Mouse (Mus musculus) liver, adult 10 weeks (tissue): ENCODE data around the gene Thpo. TPM values are rescaled to one million over a fixed set of nuclear protein-coding genes. Genes with fewer than 3 reads are reported as not detected.

Experiments
- polyA plus RNA-seq: library from polyadenylated mRNA; stranded (reverse); fragments of 350-450 nt; fragmentation: Illumina TruSeq; extraction: RNeasy Lipid Tissue Mini Kit (QIAGEN cat#74804); gene quantifications from one replicate; pipeline ENCODE4 v1.2.3, GENCODE M21; 2014; ENCODE audit warnings: low read depth, low replicate concordance

Gene Thpo
- 2.9 TPM for polyA plus RNA-seq

DNA sequence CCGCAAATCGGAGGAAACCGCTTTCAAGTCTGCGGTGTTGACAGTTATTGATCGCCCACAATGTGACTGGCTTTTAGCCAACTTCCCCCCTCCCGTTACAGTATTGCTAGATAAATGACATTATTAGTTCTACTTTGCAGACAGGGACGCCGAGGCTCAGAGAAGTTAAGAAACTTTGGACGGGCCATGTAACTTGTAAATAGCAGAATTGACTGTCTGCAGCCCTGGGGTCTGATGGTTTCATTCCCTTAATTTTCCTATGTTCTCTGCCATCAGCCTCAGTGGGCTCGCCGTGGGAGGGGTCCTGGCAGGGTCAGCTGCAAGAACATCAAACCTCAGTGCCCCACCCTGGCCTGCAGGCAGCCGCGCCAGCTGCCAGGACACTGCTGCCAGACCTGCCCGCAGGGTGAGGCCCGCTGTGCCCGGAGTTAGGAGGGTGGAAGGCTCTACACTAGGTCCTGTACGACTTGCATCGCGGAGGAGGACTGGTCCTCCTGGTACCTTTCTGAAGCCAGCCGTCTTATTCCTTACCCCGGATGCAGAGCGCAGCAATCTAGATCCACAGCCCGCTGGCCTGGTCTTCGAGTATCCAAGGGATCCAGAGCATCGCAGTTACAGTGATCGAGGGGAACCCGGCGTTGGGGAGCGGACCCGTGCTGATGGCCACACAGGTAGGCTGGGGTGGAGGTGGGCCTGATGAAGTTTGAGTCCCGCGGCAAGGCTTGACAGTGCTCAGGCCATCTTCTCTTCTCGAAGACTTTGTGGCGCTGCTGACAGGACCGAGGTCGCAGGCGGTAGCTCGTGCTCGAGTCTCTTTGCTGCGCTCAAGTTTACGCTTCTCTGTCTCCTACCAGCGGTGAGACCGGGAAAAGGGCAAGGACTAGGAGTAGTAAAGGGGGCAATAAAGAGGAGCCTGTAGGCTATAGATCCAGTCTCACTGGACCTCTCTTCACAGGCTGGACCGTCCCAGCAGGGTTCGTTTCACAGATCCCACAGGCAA, at the start of gene Thpo:
Thpo (minus strand) TSS at position 781 of the 1,000 bp plus-strand sequence.

GRCm38 (mm10) chr16:20732925-20733730, 1.2 kb downstream of the Thpo start, which contains the start of gene Chrd:
Chrd (plus strand) TSS chr16:20733127.

GRCm38 (mm10) chr16:20717181-20717977, 16.9 kb downstream of the Thpo start, which contains the start of the genes Polr2h and Clcn2:
Polr2h (plus strand) TSS chr16:20717665.
Clcn2 (minus strand) TSS chr16:20717746.

DNA sequence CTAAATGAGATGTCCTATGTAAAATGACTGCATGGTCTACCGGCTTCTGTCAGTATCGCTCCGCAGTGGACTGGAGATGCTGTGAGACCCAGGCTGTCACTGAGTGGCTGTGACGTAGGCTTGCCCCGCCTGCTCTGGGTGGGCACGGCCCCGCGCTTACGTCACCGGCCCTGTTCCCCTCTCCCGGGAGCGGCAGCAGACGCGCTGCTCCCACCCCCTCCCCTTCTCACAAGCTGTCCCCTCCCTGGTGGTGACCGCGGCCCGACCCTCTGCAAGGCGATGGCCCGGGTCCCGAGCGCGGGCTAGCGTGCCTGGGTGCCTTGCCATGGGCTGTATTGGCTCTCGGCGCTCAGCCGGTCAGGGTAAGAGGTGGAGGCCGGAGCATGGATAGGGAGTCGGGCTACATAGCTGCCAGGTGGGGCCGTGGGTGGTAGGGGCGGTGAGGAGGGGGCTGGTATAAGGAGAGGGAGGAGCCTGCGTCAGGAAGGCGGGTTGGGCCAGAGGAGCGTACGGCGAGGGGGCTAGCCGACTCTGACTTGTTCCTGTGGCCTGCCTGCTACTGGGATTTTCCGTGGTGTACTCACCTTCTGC, 41.1 kb downstream of the Thpo start, which contains the start of gene Fam131a:
Fam131a (plus strand) TSS at position 131 of the 591 bp plus-strand sequence.

Other genes with a start within 250 kb of the Thpo start
- gene Eif2b5, start 235.7 kb downstream of the Thpo start, polyA plus RNA-seq: 9.8 TPM
- 7.3 TPM for gene Dvl3, start 217.5 kb downstream of the Thpo start, polyA plus RNA-seq
- 86.1 TPM for gene Ap2m1, start 199.0 kb downstream of the Thpo start, polyA plus RNA-seq
- gene Abcf3, start 185.9 kb downstream of the Thpo start, polyA plus RNA-seq: 10.5 TPM
- not detected for gene Vwa5b2, start 145.0 kb downstream of the Thpo start, polyA plus RNA-seq
- gene Eef1akmt4, start 122.9 kb downstream of the Thpo start, polyA plus RNA-seq: 1.7 TPM
- not detected for gene Gm49333, start 122.9 kb downstream of the Thpo start, polyA plus RNA-seq
- gene Alg3, start 122.8 kb downstream of the Thpo start, polyA plus RNA-seq: 6.0 TPM
- gene Camk2n2, start 113.2 kb downstream of the Thpo start, polyA plus RNA-seq: not detected
- not detected for gene Ece2, start 104.7 kb downstream of the Thpo start, polyA plus RNA-seq
- gene Psmd2, start 82.9 kb downstream of the Thpo start, polyA plus RNA-seq: 84.4 TPM
- gene Eif4g1, start 66.2 kb downstream of the Thpo start, polyA plus RNA-seq: 154 TPM
- gene Fam131a, start 41.3 kb downstream of the Thpo start, polyA plus RNA-seq: not detected
- gene Polr2h, start 16.8 kb downstream of the Thpo start, polyA plus RNA-seq: 10.0 TPM
- 3.3 TPM for gene Clcn2, start 16.8 kb downstream of the Thpo start, polyA plus RNA-seq
- gene Chrd, start 1.4 kb downstream of the Thpo start, polyA plus RNA-seq: 0.13 TPM